Mouse (Mus musculus): ENCODE data around the gene Nudt7.

The Nudt7 gene

DNA sequence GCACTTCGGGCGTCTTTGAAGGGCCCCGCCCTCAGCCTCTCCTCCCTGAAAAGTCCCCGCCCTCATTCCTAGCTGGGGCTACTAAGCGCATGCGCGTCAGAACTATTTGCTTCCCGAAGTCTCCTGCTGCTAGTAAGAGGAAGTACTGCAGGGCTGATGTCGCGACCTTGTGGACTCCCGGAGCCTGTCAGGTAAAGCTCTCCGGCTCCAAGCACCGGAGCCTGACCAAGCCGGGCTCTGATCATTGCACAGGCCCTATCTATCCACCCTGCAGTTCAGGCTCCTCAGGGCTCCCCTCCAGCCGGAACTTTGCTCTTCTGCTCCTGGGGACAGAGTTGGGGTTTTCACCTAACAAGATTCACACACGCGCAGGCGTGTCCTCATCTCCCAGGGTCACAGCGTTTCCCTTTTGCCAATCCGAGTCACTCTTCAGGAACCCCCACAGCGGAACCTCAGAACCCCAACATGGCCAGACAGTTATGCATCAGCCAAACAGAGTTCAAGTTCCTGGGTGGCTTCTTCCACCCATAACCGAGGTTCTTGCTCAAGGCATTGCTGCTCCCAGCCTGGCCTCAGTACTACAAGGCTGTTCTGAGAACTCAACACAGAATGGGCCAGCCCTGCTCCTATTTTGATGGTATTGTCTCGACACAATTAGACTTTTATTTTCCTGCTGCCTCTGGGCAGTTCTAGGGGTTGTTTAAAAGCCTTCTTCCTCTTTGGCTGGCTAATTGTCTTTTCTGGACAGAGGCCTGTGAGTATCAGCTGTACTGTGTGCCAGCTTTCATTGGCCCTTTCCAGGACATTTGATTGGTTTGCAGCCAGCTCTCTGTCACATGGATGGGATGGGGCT, at the start of gene Nudt7:
Gene Nudt7, plus strand, starts transcription at position 48 of the 853 bp plus-strand sequence.
- in situ Hi-C loops (cut with MboI; ENCODE audit: low pct_unique_long_range_greater_than_20kb in 1 of 2, low sequenced_read_pairs in 2 of 2, unreplicated experiment in 1 of 2) = no loop called here

DNA sequence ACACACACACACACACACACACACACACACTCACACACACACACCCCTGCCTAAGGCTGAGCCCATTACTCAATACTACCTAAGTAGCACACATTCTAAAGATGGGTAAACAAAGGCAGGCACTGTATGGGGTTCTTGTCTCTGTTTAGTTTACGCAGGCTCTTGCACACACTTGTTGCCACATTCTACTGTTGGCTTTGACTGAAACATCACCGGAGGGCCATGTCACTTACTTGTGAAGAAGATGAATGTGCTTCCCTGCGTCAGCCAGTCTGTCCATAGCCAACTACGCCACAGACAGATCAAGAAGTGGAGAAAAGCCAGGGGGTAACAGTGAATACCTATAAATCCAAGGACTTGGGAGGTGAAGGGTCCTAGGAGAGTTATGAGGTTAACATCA, 45.4 kb upstream of the Nudt7 start:
- in situ Hi-C loops (cut with MboI; ENCODE audit: low pct_unique_long_range_greater_than_20kb in 1 of 2, low sequenced_read_pairs in 2 of 2, unreplicated experiment in 1 of 2) = no loop called here

DNA sequence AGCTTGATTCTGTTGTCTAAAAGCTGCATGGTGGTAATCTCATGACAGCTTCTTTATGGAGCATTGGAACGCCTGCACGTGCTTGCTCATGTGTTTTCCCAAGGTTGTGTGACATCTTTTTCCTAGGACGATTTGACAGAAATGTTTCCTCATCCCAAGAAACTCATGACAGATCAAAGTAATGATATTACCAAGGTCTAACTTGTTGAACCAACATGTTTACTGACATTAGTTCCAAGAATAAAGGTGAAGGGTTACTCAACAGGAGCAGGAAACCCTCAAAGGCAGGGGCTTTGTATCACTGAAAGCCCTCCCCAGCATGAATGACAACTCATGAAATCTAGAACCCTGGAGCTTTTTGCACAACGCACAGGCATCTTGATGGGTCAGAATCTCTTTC, 42.6 kb upstream of the Nudt7 start:
- in situ Hi-C loops (cut with MboI; ENCODE audit: low pct_unique_long_range_greater_than_20kb in 1 of 2, low sequenced_read_pairs in 2 of 2, unreplicated experiment in 1 of 2) = loop anchor here in 1 of 2 experiments (10.0 kb wide), 1 partner anchor 274 kb away; no protein-coding TSS in a partner anchor

GRCm38 (mm10) chr8:114093321-114093720, 40.0 kb upstream of the Nudt7 start:
- in situ Hi-C loops (cut with MboI; ENCODE audit: low pct_unique_long_range_greater_than_20kb in 1 of 2, low sequenced_read_pairs in 2 of 2, unreplicated experiment in 1 of 2) = loop anchor here in 1 of 2 experiments (10.0 kb wide), 1 partner anchor 271 kb away; no protein-coding TSS in a partner anchor

DNA sequence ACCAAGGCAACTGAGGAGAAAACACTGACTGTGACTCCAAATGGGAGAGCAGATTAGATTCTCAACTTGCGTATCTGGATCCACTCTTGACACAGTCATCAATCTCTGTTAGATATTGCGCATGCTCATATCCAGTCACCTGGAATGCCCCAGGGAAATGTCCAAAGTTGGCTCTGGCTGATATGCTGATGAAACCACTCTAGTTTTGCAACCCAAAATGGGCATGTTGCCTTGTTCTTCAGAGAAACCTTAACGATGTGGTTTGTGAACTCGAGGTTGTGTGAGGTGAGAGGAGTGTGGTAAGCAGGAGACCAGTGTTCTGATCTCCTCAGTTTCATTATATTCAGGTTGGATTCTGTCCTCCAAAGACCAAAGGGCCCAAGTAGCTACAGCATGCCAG, 38.8 kb upstream of the Nudt7 start:
- in situ Hi-C loops (cut with MboI; ENCODE audit: low pct_unique_long_range_greater_than_20kb in 1 of 2, low sequenced_read_pairs in 2 of 2, unreplicated experiment in 1 of 2) = loop anchor here in 1 of 2 experiments (10.0 kb wide), 1 partner anchor 270 kb away; no protein-coding TSS in a partner anchor

DNA sequence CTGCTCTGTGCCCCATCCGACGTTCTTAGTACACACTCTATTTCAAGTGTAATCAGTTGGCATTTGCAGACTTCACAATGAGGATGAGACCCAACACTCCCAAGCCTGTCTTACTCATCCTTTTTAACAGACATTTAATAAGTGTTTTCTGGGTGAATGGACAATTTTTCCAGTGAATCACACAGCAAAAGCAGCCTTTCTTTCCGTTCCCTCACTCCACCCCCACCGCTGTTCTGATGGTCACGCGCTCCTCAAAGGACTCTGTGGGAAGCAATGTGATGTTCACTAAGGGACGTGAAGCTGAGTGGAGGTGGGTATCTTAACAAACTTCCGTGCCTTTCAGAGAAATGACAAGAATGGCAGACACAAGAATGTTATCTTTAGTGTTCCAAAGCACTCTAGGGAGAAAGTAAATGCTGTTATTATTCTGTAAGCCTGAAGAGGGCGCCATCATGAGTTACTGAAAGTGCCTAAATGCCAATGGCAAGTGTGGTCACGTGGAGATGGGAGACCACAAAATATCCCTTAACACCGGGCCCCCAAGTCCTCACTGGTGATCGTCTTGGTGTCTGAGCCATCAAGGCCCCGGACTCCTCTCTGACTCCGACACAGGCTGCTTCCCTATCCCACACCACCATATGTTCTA, 32.7 kb upstream of the Nudt7 start:
- in situ Hi-C loops (cut with MboI; ENCODE audit: low pct_unique_long_range_greater_than_20kb in 1 of 2, low sequenced_read_pairs in 2 of 2, unreplicated experiment in 1 of 2) = no loop called here

GRCm38 (mm10) chr8:114103401-114103800, 30.0 kb upstream of the Nudt7 start:
- in situ Hi-C loops (cut with MboI; ENCODE audit: low pct_unique_long_range_greater_than_20kb in 1 of 2, low sequenced_read_pairs in 2 of 2, unreplicated experiment in 1 of 2) = no loop called here

- in situ Hi-C loops (cut with MboI; ENCODE audit: low pct_unique_long_range_greater_than_20kb in 1 of 2, low sequenced_read_pairs in 2 of 2, unreplicated experiment in 1 of 2) = no loop called here
Measured at GRCm38 (mm10) chr8:114105971-114106370, 27.4 kb upstream of the Nudt7 start.

DNA sequence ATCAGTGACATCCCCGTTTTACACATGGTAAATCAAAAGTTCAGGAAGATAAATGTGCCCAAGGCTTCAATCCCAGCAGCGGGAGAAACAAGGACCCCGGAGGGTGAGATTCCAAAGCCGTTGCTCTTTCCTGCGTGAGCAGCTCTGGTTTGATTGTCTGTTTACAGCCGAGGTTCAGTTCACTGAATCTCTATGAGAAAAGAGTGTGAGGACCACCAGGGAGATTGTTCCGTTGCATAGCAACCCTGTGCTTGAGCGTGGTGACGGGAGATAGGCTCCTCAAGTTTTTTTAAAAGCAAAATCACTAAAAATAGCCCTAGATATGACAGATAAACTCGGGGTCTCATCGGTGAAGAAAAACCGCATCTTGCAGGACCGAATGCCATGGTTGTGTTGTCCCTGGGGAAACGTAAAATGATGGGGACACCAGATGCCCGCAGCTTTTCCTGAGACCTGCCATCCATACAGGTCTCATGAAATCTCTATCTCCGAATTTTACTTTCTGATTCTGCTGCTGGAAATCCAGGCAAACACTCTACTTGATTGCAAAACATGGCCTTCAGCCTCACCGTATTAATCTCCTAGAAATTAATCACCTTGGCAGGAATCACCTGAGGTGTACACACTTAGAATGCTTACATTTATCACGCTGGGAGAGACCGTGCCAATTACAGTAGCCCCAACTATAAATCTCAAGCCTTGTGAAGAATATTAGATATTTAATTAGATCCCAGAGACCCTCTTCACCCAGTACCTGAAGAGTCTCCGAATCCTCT, 23.8 kb upstream of the Nudt7 start:
- in situ Hi-C loops (cut with MboI; ENCODE audit: low pct_unique_long_range_greater_than_20kb in 1 of 2, low sequenced_read_pairs in 2 of 2, unreplicated experiment in 1 of 2) = no loop called here

- in situ Hi-C loops (cut with MboI; ENCODE audit: low pct_unique_long_range_greater_than_20kb in 1 of 2, low sequenced_read_pairs in 2 of 2, unreplicated experiment in 1 of 2) = no loop called here
Measured at GRCm38 (mm10) chr8:114115076-114115475, 18.3 kb upstream of the Nudt7 start.

- in situ Hi-C loops (cut with MboI; ENCODE audit: low pct_unique_long_range_greater_than_20kb in 1 of 2, low sequenced_read_pairs in 2 of 2, unreplicated experiment in 1 of 2) = no loop called here
Measured at GRCm38 (mm10) chr8:114116049-114116448, 17.3 kb upstream of the Nudt7 start.

- in situ Hi-C loops (cut with MboI; ENCODE audit: low pct_unique_long_range_greater_than_20kb in 1 of 2, low sequenced_read_pairs in 2 of 2, unreplicated experiment in 1 of 2) = no loop called here
Measured at GRCm38 (mm10) chr8:114117439-114117838, 15.9 kb upstream of the Nudt7 start.

DNA sequence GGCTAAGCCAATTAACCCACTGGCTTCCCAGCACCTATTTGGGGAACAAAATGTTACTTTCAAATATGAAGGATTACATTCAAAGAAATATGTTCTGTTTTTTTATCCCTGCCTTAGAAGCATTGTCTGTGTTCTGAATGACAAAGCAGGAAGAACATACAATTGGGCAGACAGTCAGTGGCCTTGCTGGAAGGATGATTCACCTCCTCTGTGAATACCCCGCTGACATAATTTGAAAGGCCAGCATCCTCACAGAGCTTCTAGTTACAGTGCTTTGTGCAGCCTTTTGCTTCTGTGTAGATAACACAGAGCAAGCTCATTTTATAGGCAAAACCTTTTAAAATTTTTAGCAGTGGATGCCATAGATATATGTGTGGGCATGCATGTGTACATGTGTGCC, 11.6 kb upstream of the Nudt7 start:
- in situ Hi-C loops (cut with MboI; ENCODE audit: low pct_unique_long_range_greater_than_20kb in 1 of 2, low sequenced_read_pairs in 2 of 2, unreplicated experiment in 1 of 2) = no loop called here

DNA sequence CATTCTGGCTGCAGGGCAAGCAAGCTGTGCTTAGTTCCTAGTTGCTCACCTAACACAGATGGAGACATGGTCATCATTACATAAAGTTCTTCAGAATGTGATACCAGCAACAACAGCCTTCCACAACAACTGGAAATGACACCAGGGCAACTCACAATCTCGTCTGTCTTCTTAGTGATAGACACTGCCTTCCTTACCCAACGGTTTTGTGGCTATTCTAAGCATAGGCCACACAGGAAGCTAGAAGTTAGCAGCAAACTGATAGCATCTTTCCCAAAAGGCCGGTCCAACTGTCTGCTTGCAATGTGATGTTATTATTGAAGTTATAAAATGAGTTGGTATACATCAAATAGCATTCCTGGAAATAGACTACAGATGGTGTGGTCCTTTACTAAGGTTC, 9.7 kb upstream of the Nudt7 start:
- in situ Hi-C loops (cut with MboI; ENCODE audit: low pct_unique_long_range_greater_than_20kb in 1 of 2, low sequenced_read_pairs in 2 of 2, unreplicated experiment in 1 of 2) = no loop called here

GRCm38 (mm10) chr8:114124084-114124750, 9.1 kb upstream of the Nudt7 start:
- in situ Hi-C loops (cut with MboI; ENCODE audit: low pct_unique_long_range_greater_than_20kb in 1 of 2, low sequenced_read_pairs in 2 of 2, unreplicated experiment in 1 of 2) = no loop called here

DNA sequence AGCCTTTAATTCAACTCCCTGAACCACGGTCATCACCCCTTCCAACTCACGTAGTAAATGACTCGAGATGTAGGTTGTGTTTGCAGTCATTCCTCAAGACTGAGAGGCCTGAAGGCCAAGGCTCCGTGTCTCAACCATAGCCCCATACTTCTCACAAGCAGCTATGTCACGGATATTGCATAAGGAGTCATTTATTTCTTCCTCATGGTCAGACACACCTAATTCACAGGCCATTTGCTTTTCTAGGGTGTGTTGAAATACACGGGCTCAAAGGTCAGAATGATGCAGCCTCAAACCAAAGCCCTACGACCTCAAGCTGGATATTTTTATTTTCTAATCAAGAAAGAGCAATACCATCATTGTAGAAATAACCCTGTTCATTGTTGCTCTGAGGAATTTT, 2.5 kb upstream of the Nudt7 start:
- in situ Hi-C loops (cut with MboI; ENCODE audit: low pct_unique_long_range_greater_than_20kb in 1 of 2, low sequenced_read_pairs in 2 of 2, unreplicated experiment in 1 of 2) = no loop called here

GRCm38 (mm10) chr8:114131421-114131820, 1.9 kb upstream of the Nudt7 start:
- in situ Hi-C loops (cut with MboI; ENCODE audit: low pct_unique_long_range_greater_than_20kb in 1 of 2, low sequenced_read_pairs in 2 of 2, unreplicated experiment in 1 of 2) = no loop called here

DNA sequence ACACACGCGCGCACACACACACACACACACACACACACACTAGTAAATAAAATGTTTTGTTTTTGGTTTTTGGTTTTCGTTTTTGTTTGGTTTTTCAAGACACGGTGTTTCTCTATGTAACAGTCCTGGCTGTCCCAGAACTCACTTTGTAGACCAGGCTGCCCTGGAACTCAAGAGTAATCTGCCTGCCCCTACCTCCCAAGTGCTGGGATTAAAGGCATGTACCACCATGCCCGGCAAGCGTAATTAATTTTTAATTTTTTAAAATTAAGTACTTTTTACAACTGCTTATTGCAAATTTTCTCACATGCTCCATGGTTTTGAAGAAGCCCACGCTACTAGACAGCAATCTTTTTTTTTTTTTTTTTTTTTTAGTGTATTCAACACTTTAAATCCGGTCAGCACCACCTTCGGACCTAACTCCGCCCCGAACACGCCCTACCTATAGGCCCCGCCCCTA, 277 bp upstream of the Nudt7 start:
- in situ Hi-C loops (cut with MboI; ENCODE audit: low pct_unique_long_range_greater_than_20kb in 1 of 2, low sequenced_read_pairs in 2 of 2, unreplicated experiment in 1 of 2) = no loop called here
